In the genomic region with DNA sequence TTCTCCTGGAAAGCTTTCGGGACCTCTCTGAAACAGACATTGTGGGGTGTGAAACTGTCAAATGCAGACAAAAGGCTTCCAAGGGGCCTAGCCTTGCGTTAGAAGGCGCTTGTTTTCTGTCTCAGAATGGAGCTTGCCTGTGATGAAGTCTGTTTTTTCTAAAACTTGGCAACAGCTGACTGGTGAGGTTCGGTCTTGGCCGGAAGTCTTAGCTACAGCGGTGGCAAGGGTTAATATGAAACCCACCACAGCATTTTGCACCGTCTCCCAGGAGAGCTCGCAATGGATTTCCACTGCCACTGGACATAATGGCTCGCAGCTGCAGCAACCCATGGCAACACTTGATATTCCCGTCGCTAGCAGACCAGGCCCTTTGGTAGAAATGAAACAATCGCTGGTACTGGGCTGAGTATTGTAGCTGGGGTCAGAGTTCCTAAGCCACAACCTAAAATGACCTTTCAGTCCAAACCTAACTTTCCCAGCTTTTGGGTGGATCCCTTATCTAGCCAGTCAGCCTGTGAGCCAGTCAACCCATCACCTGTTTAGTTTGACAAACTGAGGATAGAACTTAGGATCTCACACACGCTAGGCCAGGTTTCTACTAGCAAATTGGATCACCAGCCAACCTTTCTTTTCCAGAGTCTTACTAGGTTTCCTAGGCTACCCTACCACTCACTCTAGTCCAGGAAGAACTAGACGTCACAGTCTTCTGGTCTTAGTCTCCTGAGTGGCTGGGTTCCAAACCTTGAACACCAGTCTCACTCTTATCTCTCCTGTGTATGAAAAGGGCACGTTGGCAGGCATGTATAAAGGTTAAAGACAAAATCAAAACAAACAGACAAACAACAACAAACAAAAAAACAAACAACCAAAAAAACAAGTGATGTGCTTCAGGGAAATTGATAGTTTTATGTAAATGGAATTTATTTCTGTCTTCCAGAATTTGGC, we compare ENCODE assay signal across 13 mouse cellular contexts.
A peak's percentile ranks its signal among the peaks of the same experiment; 100 is the strongest.
DNase-seq lines count a peak whose midpoint lies in the region; ATAC-seq lines count a peak whose summit lies in the region.
"Had no signal": no experiment of that assay in that cellular context is flagged by ENCODE, and none has a peak within 500 bp of the region (broad histone marks: within the 10 kb centered on the region; RNA-seq: fewer than 3 reads in every experiment).

No protein-coding gene starts in this region.

- no peak overlapping the region for H3K27ac ChIP-seq in neural tube, embryonic 15.5 days (replicated peaks)
- peak overlapping the region; percentile 58 for H3K27ac ChIP-seq in forebrain, embryonic 15.5 days (replicated peaks)
- no peak overlapping the region; the same call in 1 of the 2 replicates for H3K27ac ChIP-seq in limb, embryonic 11.5 days (replicated peaks; ENCODE audit: low read depth, low read length)
- H3K27ac ChIP-seq: liver, embryonic 15.5 days had no signal

- 31% methylated on average over 15 of the region's 15 CpGs for WGBS in neural tube, embryonic 15.5 days
- 21% methylated on average over 15 of the region's 15 CpGs for WGBS in forebrain, embryonic 15.5 days
- WGBS in limb, embryonic 11.5 days = 41% methylated on average over 15 of the region's 15 CpGs

- no peak overlapping the region for H3K4me2 ChIP-seq in neural tube, embryonic 15.5 days
- H3K4me2 ChIP-seq in forebrain, embryonic 15.5 days (replicated peaks) = no peak overlapping the region
- no peak overlapping the region for H3K4me2 ChIP-seq in limb, embryonic 11.5 days (ENCODE audit: low read depth, severe bottlenecking)
- H3K4me2 ChIP-seq: liver, embryonic 15.5 days had no signal

- H3K9me3 ChIP-seq in neural tube, embryonic 15.5 days (replicated peaks) = no peaks in the 10 kb centered on the region
- H3K9me3 ChIP-seq in forebrain, embryonic 15.5 days = no peaks in the 10 kb centered on the region
- H3K9me3 ChIP-seq in limb, embryonic 11.5 days (ENCODE audit: control insufficient read depth, low read length) = no peaks in the 10 kb centered on the region
- H3K9me3 ChIP-seq: liver, embryonic 15.5 days had no signal

- H3K4me3 ChIP-seq in neural tube, embryonic 15.5 days (replicated peaks) = no peak overlapping the region
- no peak overlapping the region for H3K4me3 ChIP-seq in forebrain, embryonic 15.5 days
- H3K4me3 ChIP-seq in limb, embryonic 11.5 days (ENCODE audit: low read depth, low read length) = no peak overlapping the region
- H3K4me3 ChIP-seq: liver, embryonic 15.5 days; myocyte had no signal

- H3K4me1 ChIP-seq in neural tube, embryonic 15.5 days = 0 out of 2 replicates have a peak, but pooled peaks cover 4% of the 10 kb centered on the region
- H3K4me1 ChIP-seq in forebrain, embryonic 15.5 days = peaks cover 14% of the 10 kb centered on the region
- peaks cover 3% of the 10 kb centered on the region; the same call in 1 of the 2 replicates for H3K4me1 ChIP-seq in limb, embryonic 11.5 days (ENCODE audit: control insufficient read depth, insufficient read depth, low read length)
- H3K4me1 ChIP-seq: liver, embryonic 15.5 days had no signal

- peak; percentile 45 for DNase-seq in neural tube, embryonic 10.5 days (ENCODE audit: extremely low spot score, low spot score)
- DNase-seq in limb, embryonic 11.5 days (ENCODE audit: low spot score) = peak; percentile 69
- no peak for DNase-seq in adrenal gland, postnatal 25 days
- DNase-seq in lung, postnatal 36 days = no peak
- DNase-seq in heart, postnatal 36 days = no peak
- DNase-seq in cerebellum, adult 9-11 months = no peak
- DNase-seq: adrenal gland, postnatal 14 days; cerebellum, adult 18-20 months; kidney, adult 18-20 months had no signal

- ATAC-seq in neural tube, embryonic 15.5 days (ENCODE audit: low FRiP score) = no peak
- peak; percentile 77 for ATAC-seq in forebrain, embryonic 15.5 days (replicated peaks)
- peak; percentile 62; the same call in 1 of the 2 replicates for ATAC-seq in limb, embryonic 11.5 days (ENCODE audit: insufficient number of reproducible peaks, low FRiP score, low TSS enrichment, low read depth)

- H3K9ac ChIP-seq in neural tube, embryonic 15.5 days (replicated peaks) = no peak overlapping the region
- H3K9ac ChIP-seq in forebrain, embryonic 15.5 days (replicated peaks) = no peak overlapping the region
- no peak overlapping the region for H3K9ac ChIP-seq in limb, embryonic 11.5 days (ENCODE audit: low read length)
- H3K9ac ChIP-seq: liver, embryonic 15.5 days had no signal

- intact Hi-C loops in heart, postnatal 36 days (cut with DNase I) = no loop called here

- no peaks in the 10 kb centered on the region for H3K27me3 ChIP-seq in neural tube, embryonic 15.5 days (replicated peaks)
- H3K27me3 ChIP-seq in forebrain, embryonic 15.5 days = no peaks in the 10 kb centered on the region
- H3K27me3 ChIP-seq in limb, embryonic 11.5 days (ENCODE audit: control insufficient read depth, insufficient read depth, low read length) = no peaks in the 10 kb centered on the region
- H3K27me3 ChIP-seq: liver, embryonic 15.5 days had no signal

- H3K36me3 ChIP-seq in neural tube, embryonic 15.5 days = no peaks in the 10 kb centered on the region
- no peaks in the 10 kb centered on the region for H3K36me3 ChIP-seq in forebrain, embryonic 15.5 days
- H3K36me3 ChIP-seq in limb, embryonic 11.5 days (ENCODE audit: control insufficient read depth, insufficient read depth, low read length) = no peaks in the 10 kb centered on the region
- H3K36me3 ChIP-seq: liver, embryonic 15.5 days had no signal

Comparison
In these comparisons a context has a peak if more than half of its experiments do, and no peak if none do; other contexts are left out.
1. DNase-seq: peak in neural tube, embryonic 10.5 days (single experiment) and limb, embryonic 11.5 days (single experiment); none in adrenal gland, postnatal 25 days (single experiment), lung, postnatal 36 days (single experiment), heart, postnatal 36 days (0 of 2) and cerebellum, adult 9-11 months (single experiment).